Mouse (Mus musculus): ENCODE data around the gene Rptor. TPM values are rescaled to one million over a fixed set of nuclear protein-coding genes. Genes with fewer than 3 reads are reported as not detected.
A peak's percentile ranks its signal among the peaks of the same experiment; 100 is the strongest.

Rptor gene
- polyA plus RNA-seq, 1 experiment: 34.4 TPM

DNA sequence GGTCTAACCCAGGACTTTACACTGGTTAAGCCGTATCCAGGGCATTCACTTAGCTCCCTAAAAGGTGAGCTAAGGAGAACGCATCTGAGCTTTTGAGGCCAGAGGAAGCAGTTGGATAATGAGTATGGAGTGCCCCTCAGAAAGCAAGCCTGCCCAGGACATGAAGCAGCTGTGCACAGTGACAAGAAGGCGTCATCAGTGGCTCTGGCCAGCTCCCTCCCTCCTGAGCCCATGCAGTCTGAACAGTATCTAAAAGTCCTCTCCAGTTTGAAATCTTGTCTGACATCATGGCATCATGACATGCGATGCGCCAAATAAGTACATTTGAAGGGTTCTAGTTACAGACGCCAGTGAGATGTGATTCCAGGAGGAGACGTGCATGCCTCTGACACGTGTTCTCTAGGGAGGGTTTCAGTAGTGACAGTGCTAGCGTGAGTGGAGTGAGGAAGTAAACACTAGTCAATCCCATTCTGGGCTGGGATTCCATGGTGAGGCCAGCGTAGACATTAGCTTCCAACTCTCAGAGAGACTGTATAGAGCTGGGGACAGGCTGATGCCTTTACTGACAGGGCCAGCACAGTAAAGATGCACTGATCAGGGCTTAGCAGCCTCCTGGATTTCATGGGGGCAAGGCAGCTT, 202.5 kb downstream of the Rptor start:
- no peak for DNase-seq (ENCODE audit: low read depth)
- TF ChIP-seq POLR2A (IDR thresholded peaks at IDR 0.05; ENCODE audit: borderline replicate concordance, extremely low read depth, insufficient read depth, insufficient read length, poor library complexity, severe bottlenecking): no peak
- no peak for TF ChIP-seq CTCF (IDR thresholded peaks at IDR 0.05; ENCODE audit: borderline replicate concordance, extremely low read depth, insufficient read depth, insufficient read length)

DNA sequence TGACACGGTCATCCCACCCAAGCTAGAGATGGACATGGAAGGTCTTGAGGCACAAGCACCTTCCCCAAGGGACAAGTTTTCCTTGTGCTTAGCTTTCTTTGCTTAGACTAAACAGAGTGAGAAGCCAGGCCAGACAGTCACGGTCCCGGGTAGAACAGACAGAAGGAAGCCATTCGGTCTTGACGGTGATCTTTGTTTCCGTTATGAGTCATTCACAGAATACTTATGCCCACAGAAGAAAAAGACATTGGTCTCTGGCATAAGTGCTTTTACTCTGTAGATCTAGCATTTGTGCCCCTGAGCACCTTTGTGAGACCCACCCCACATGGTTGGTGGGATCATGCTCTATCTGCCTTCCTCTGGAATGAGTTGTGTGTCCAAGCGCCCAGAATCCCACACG, 203.8 kb downstream of the Rptor start:
- DNase-seq (ENCODE audit: low read depth): no peak
- TF ChIP-seq CTCF (IDR thresholded peaks at IDR 0.05; ENCODE audit: borderline replicate concordance, extremely low read depth, insufficient read depth, insufficient read length) (no peak), POLR2A (IDR thresholded peaks at IDR 0.05; ENCODE audit: borderline replicate concordance, extremely low read depth, insufficient read depth, insufficient read length, poor library complexity, severe bottlenecking) (no peak)

DNA sequence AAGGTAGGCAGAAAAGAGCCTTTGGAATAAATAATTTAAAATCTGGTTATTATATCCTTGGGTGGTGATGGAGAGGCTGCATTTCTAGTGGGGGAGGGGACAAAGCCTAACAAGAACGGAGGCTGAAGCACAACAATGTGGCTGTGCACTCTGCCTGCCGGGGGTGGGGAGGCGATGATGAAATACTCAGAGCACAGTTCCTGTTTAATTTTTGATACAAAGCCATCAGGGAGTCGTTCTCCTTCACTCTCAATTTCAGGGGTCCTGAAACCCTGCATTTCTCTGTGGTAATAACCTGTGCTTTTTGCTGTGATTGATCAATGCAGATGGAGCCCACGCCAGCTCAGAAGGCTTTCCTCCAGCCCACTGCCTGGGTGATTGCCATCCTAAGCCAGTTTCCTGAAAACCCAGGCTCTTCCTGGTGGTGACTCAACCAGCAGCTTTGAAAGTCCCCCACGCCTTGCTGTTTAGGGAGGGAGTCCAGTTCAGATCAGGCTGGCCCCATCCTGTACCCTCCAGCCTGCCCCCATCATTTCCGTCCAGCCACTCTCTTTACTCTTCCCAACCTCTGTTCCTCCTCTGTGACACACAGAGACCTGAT, 204.8 kb downstream of the Rptor start:
- DNase-seq (ENCODE audit: low read depth): peak; percentile 37
- TF ChIP-seq CTCF (IDR thresholded peaks at IDR 0.05; ENCODE audit: borderline replicate concordance, extremely low read depth, insufficient read depth, insufficient read length) (no peak), POLR2A (IDR thresholded peaks at IDR 0.05; ENCODE audit: borderline replicate concordance, extremely low read depth, insufficient read depth, insufficient read length, poor library complexity, severe bottlenecking) (no peak)

DNA sequence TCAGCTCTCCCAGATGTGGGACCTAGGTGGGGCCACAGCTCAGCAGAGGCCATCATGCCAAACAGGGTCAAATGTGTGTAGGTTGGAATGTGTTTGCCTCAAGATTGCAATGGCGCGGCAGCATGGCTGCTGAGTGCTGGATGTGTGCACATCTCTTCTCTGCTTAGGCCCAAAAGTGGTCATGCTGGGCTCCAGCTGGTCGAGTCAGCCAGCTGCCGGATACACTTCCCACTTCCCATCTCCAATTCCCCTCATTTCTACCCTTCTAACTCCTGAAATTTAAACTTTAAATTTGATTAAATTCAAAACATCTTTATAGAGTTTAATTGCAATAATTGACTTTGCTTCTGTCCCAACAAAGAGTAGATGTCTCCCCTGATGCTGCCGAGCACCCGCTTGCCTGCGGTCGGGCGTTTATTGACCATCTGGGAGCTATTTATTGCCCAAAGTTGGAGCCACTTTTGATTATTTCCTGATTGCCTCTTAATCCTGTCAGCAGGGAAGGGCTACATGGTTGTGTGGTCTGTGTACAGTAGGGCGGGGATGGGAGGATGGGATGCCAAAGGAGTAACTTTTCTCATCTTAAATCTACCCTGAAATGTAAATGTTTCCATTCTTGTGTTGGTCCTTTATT, 206.1 kb downstream of the Rptor start:
- TF ChIP-seq CTCF (IDR thresholded peaks at IDR 0.05; ENCODE audit: borderline replicate concordance, extremely low read depth, insufficient read depth, insufficient read length) (no peak), POLR2A (IDR thresholded peaks at IDR 0.05; ENCODE audit: borderline replicate concordance, extremely low read depth, insufficient read depth, insufficient read length, poor library complexity, severe bottlenecking) (no peak)
- no peak for DNase-seq (ENCODE audit: low read depth)

DNA sequence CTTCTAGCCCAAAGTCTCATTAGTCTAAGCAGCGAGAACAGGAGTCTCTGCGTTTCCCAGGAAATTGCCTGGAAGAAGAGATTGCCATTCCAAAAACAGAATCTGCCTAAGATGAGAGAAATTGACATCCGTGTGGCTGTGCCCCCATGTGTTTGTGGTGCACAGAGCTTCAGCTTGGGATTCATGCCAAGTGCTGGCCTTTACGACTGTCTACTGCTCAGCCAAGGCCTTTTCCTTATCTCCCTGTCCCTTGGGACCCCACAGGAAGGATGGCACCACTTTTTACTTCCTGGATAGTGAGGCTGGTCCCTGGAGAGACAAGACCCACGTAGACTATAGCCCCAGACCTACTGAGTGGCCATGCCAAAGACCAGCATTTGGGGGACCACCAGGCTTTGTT, 206.6 kb downstream of the Rptor start:
- no peak for TF ChIP-seq POLR2A (IDR thresholded peaks at IDR 0.05; ENCODE audit: borderline replicate concordance, extremely low read depth, insufficient read depth, insufficient read length, poor library complexity, severe bottlenecking)
- TF ChIP-seq CTCF (IDR thresholded peaks at IDR 0.05; ENCODE audit: borderline replicate concordance, extremely low read depth, insufficient read depth, insufficient read length): no peak
- no peak for DNase-seq (ENCODE audit: low read depth)

DNA sequence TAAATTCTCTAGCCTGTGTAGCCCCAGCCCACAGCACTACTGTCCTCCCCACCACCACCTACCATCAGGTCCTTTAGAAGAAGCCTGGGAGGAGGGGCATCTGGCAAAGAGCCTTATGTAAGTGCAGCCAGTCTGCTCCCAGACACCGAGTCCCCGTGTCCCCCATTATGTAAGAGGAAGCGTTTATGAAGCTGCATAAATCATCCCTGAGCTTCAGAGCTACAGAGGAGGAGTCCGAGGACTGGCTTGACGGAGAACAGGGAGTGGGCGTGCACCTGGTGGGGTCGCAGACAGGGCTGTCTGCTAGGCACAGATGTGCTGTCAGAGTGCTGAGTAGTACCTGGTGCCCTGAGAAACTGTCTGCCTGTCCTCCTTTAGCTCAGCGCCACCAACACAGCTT, 208.3 kb downstream of the Rptor start:
- no peak for DNase-seq (ENCODE audit: low read depth)
- TF ChIP-seq CTCF (IDR thresholded peaks at IDR 0.05; ENCODE audit: borderline replicate concordance, extremely low read depth, insufficient read depth, insufficient read length): no peak
- no peak for TF ChIP-seq POLR2A (IDR thresholded peaks at IDR 0.05; ENCODE audit: borderline replicate concordance, extremely low read depth, insufficient read depth, insufficient read length, poor library complexity, severe bottlenecking)

DNA sequence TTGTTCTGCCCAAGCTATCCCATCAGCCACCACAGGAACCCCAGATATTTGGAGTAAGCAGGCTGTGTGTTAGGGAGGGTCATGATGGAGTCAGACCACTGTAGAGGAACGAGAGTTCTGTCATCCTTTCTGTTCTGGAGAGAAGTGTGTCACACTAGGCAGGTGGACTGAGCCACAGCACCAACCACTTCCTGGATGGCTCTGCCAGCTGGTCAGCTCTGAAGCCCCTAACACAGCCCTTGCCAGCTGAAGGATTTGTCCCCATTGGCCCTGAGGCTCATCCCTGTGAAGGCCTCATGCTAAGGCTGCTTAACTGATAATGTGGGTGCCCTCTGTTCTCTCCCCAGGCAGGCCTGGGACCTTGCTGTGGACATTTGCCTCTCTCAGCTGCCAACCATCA, 208.9 kb downstream of the Rptor start:
- TF ChIP-seq CTCF (IDR thresholded peaks at IDR 0.05; ENCODE audit: borderline replicate concordance, extremely low read depth, insufficient read depth, insufficient read length): no peak
- no peak for TF ChIP-seq POLR2A (IDR thresholded peaks at IDR 0.05; ENCODE audit: borderline replicate concordance, extremely low read depth, insufficient read depth, insufficient read length, poor library complexity, severe bottlenecking)
- DNase-seq (ENCODE audit: low read depth): no peak

DNA sequence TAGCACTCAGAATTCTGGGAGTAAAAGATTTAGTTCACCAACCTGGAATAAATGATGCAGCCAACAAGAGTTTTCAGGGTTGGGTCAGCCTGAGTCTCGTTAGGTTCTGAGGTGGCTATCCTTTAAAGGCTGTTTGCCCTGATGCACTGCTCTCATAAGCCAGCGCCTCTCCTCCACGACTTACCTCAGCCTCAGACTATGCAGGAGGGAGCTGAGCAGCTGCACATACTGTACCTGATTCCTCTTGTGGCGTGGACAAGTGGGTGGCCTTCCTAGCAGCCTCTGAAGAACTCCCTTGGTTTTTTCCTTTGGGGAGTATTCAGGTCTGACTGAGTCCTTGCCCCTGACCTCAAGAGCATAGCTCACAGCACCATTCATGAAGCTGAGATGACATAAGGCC, 209.4 kb downstream of the Rptor start:
- TF ChIP-seq CTCF (IDR thresholded peaks at IDR 0.05; ENCODE audit: borderline replicate concordance, extremely low read depth, insufficient read depth, insufficient read length): no peak
- no peak for TF ChIP-seq POLR2A (IDR thresholded peaks at IDR 0.05; ENCODE audit: borderline replicate concordance, extremely low read depth, insufficient read depth, insufficient read length, poor library complexity, severe bottlenecking)
- DNase-seq (ENCODE audit: low read depth): no peak

DNA sequence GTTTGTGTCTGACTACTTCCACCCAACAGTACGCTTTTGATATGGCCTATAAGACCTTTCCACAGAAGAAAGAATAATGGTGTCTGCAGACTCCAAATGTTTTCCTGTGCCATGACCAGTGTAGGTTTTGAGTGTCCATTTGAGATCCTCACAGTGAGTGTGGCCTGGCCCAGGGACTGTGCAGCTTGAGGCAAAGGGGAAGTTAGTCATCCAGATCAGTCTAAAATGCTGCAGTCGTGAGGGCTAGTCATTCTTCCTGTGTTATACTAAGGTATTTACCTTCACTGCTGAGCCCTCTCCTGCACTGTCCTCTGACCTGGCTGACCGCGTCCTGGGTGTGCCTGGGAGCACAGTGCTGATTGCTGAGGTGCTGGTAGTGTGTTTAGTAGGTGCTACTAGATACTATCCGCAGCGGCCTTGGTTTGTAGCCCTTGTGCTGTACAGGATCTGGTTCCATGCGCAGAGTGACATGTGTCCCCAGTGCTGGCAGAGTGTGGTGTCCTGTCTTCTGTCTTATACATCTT, 211.4 kb downstream of the Rptor start:
- TF ChIP-seq POLR2A (IDR thresholded peaks at IDR 0.05; ENCODE audit: borderline replicate concordance, extremely low read depth, insufficient read depth, insufficient read length, poor library complexity, severe bottlenecking) (no peak), CTCF (IDR thresholded peaks at IDR 0.05; ENCODE audit: borderline replicate concordance, extremely low read depth, insufficient read depth, insufficient read length) (no peak)

DNA sequence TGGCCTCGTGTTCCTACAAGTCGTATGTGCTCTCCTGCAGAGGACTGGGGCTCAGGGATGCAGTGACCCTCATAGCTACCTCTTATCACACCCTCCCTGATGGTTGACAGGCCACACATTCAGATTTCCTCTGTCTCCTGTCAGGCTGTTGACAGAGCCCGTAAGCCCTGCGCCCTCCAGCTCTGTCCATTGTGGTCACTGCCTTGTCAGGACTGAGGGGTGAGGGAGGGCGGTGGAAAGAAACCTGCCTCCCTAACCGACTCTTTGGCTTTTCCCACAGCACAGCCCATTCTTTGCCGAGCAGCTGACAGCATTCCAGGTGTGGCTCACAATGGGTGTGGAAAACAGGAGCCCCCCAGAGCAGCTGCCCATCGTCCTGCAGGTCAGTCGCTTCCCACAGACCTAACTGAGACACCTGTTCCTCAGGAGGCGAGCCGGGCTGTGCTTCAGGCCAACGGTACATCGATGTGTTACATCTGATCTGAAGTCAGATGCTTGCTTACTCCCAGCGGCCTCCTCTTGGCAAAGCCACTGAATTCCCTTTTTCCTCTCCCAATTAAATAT, 214.2 kb downstream of the Rptor start:
- TF ChIP-seq POLR2A (IDR thresholded peaks at IDR 0.05; ENCODE audit: borderline replicate concordance, extremely low read depth, insufficient read depth, insufficient read length, poor library complexity, severe bottlenecking) (no peak), CTCF (IDR thresholded peaks at IDR 0.05; ENCODE audit: borderline replicate concordance, extremely low read depth, insufficient read depth, insufficient read length) (no peak)
- no peak for DNase-seq (ENCODE audit: low read depth)

More for the DNA sequence above, 211.4 kb downstream of the Rptor start:
- no peak for DNase-seq (ENCODE audit: low read depth)

DNA sequence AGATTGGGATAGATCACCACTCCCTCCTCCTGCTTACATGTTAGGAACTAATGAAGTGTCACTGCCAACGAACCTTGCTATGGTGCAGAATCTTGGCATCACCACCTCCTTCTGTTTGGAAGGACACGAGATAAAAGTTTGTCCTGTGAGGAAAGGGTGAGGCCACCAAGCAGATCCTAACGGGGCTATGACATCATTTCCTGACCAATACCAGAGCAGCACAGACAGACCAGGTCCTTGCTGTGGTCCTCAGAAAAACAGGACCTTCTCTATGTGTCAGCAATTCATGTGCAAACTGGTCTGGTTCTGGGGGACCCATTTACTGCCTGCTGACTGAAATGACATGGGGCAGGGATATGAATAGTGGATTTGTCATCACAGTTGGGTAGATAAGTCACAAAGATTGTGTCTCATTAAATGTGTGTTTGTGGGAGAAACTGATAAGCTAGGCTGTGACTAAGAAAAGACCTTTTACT, 214.7 kb downstream of the Rptor start:
- TF ChIP-seq POLR2A (IDR thresholded peaks at IDR 0.05; ENCODE audit: borderline replicate concordance, extremely low read depth, insufficient read depth, insufficient read length, poor library complexity, severe bottlenecking) (no peak), CTCF (IDR thresholded peaks at IDR 0.05; ENCODE audit: borderline replicate concordance, extremely low read depth, insufficient read depth, insufficient read length) (no peak)
- peak; percentile 80 for DNase-seq (ENCODE audit: low read depth)
